Mouse (Mus musculus): ENCODE results near the gene Cdc42bpa.

Gene Cdc42bpa

GRCm38 (mm10) chr1:180194781-180195471, 234.7 kb downstream of the Cdc42bpa start:
- DNase-seq, result peak; percentile 33

DNA sequence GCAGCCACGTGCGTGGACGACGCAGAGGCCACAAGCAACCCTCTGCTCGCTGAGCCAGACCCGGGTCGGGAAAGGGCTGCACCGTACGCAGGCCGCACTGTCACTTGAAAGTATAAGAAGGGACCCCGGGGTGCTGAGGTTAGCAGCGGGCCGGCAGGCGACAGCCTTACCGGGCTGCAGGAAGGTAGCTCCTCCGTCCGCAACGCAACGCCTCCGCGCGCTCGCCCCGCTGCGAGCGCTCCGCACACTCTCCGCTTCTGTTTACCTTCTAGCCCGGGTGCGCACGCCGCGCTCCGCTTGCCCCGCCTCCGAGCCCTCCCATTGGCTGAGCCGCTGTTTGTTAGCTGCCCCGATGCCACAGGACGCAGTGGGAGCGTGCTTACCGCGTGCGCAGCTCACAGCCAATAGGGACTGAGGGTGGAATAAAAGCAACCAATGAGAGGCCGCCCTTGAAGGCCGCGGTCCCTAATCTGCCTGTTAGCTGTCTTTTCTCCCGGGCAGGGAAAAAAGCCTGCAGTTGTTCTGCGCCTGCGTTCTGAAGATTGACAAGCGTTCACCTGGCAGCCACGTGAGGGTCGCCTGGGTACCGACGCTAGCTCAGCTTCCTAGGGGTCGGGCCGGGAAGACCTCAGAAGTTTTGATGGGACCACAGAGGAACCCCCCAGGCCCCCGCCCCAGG, 235.6 kb downstream of the Cdc42bpa start:
- DNase-seq, result peak; percentile 99

DNA sequence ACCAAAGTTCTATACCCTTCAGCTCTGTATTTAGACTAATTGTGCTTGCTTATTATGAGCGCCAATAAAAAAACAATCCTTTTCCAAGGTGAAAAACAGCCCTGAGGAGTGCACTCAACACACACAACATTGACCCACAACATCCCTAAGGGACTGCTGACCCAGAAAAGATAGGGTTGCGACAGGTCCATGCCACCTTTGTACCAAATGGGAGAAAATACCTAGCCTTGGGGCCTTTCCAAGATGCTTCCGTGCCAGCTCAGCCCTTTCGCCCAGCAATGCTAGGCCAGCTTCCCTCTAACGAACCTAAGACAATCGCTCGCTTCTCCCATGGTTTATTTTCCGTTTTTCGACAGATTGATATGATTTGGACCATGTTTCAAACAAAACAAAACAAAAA, 236.2 kb downstream of the Cdc42bpa start:
- DNase-seq, result no peak

GRCm38 (mm10) chr1:180197956-180198355, 237.7 kb downstream of the Cdc42bpa start:
- no peak for DNase-seq

- DNase-seq, result no peak
These were observed 238.9 kb downstream of the Cdc42bpa start, which contains the start of gene Coq8a for GRCm38 (mm10) chr1:180198959-180199714. Coq8a (minus strand) TSS chr1:180199602.

- no peak for DNase-seq
These were observed 239.4 kb downstream of the Cdc42bpa start for GRCm38 (mm10) chr1:180199715-180200050.

DNA sequence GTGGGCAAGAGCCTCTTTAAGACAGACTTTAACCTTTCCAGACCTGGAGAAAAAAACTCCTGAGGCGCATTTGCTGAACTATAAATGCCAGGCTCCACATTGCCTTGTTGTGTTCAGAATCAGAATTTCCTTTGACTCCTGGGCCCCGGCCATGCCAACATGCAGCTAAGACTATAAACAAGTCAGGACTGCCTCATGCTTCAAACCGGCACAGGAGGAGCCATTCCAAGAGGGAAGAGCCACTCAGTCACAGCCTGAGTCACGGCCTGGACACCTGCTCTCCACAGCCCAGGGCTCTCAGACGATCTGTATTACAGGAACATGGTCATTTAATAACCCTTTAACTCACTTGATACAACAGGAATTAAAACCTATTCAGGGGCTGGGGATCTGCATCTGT, 240.4 kb downstream of the Cdc42bpa start:
- no peak for DNase-seq

DNA sequence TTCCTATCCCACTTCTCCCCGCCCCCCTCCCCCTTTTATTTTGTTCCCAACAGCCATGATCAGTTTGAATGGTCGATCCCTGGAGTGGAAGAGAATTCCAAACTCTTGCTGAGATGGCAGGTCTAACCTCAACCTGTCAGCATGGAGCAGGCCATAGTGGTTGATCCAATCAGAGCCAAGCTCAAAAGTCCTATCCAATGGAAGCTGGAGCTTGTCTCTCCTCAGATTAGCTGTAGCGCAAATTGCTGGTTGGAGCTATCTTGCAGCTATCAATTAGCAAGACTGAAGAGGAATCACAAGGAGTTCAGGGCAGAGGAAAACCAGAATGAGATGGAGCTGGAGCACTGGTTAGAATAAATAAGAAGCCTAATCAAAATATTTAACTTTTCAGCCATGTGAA, 248.1 kb downstream of the Cdc42bpa start:
- no peak for DNase-seq

- no peak for DNase-seq
These were observed 249.8 kb downstream of the Cdc42bpa start for GRCm38 (mm10) chr1:180210031-180210432.

DNA sequence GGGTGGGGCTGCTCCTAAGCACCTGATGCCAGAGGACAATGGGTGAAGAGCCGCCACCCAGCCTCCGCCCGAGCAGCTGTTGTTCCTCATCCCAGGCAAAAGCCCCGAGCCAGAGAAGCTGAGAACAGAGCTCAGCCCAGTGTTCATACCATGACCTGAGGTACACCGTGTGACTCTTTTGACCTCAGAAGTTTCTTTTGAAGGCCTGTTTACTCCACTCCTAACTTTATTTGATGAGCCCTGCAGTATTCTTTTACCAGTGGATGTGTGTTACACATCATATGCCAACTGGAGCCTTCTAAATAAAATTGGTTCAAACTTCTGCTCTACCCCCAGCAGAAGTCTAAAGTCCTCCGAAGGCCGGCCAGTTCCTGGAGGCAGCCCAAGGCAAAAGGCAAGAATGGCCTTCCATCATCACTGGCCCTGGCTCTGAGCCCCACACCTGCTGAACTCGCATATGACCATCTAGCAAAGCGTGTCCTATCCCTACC, 250.6 kb downstream of the Cdc42bpa start:
- DNase-seq, result no peak

DNA sequence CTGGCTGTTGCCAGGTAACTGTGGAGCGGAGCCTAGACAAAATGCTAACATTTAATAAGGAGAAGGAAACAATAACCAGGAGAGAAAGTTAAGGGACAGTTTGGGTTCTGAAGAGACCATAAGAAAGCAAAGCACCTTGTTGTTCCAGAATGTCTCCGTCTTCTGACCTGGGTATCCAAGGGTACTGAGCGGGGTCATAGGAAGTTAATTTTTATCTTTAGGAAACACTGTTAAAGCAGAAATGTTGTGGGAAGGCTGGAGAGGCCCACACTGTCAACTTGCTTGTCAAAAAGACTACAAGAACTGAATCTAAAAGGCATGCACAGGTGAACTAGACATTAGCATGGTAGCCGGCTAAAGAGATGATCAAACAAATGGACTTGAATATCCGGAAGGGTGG, 252.6 kb downstream of the Cdc42bpa start:
- DNase-seq, result no peak

GRCm38 (mm10) chr1:180215044-180215443, 254.8 kb downstream of the Cdc42bpa start:
- peak; percentile 49 for DNase-seq

All from right cerebral cortex, adult 18-20 months (tissue).